Mouse (Mus musculus) thymus, postnatal 0 days (tissue): ENCODE measurements around the gene Gpr55. TPM values are rescaled to one million over a fixed set of nuclear protein-coding genes. Genes with fewer than 3 reads are reported as not detected.
A peak's percentile ranks its signal among the peaks of the same experiment; 100 is the strongest.

Source experiments
- DNase-seq: peaks from one replicate; pipeline ENCODE4 v3.0.0-alpha.2; 2015; ENCODE audit warnings: low spot score
- polyA plus RNA-seq: library from polyadenylated mRNA; unstranded; fragments of >200 nt; fragmentation: Nextera tagmentation; extraction: Ambion mirVana; gene quantifications from 2 replicates; pipeline ENCODE4 v1.2.1, GENCODE M21; 2015

Gene Gpr55
- polyA plus RNA-seq, 1 experiment from 2014 or later: 0.39 TPM

DNA sequence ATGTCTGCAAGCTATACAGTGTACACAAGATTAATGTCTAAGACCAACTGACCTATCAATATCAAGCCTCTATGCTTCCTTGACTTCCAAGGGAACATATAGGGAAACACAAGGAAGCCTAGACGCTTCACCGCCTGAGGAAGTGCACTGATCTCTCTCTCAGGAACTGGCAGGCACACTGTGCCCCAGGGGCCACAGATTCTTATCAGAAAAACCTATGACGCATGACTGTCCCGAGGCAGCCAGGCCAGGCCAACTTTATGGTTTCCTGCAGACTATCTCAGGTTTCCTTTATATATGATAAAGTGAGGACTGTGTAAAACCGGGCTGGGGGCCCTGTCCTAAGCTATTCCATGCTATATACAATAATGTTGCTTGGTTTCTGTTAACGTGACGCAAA lies 41.2 kb downstream of the Gpr55 start:
- no peak for DNase-seq

DNA sequence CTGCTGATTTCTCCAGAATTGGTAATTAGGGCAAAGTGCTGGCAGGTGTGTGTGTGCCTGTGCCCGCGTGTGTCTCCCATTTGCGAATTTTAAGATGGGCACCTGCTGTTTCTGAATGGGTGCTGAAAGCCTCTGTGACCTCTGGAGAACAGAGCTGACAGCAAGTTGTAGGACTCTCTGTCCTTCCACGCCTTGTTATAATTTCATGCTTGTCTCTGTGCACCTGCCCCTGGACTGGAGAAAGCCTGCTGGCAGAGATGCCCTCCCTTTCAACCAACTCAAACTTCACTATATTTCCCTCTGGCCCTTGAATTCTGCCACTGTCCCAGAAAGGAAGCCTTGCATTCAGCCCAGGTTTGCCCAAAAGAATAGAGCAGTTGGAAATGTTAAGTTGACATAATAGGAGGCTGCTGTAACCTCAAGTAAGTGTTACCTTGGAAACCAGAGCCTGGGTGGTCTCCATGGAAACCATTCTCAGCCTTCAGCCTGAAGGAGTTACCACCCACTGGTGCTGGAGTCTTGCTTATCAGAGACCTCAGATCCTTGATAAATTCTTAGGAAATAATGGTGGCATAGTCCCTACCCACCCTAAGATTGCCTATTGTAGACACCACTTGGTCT lies 43.9 kb downstream of the Gpr55 start:
- no peak for DNase-seq

DNA sequence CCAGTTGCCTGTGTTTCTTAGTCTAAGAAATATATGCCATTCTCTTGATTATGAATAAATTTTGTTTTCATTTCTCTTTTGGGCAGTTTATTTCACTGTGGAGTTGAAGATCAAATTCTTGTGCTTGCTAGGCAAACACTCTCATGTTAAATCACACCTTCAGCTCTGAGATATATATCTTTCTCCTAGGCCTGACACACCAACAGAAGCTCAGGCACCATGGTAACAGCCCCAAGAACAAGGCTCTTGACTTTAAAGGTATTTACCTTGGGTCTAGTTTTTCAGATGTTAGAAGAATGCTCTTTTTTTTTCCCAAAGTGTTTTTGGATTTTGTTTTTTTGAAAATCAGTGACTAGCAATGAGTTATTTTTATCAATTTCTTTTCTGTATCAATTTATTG lies 44.9 kb downstream of the Gpr55 start:
- DNase-seq: no peak

DNA sequence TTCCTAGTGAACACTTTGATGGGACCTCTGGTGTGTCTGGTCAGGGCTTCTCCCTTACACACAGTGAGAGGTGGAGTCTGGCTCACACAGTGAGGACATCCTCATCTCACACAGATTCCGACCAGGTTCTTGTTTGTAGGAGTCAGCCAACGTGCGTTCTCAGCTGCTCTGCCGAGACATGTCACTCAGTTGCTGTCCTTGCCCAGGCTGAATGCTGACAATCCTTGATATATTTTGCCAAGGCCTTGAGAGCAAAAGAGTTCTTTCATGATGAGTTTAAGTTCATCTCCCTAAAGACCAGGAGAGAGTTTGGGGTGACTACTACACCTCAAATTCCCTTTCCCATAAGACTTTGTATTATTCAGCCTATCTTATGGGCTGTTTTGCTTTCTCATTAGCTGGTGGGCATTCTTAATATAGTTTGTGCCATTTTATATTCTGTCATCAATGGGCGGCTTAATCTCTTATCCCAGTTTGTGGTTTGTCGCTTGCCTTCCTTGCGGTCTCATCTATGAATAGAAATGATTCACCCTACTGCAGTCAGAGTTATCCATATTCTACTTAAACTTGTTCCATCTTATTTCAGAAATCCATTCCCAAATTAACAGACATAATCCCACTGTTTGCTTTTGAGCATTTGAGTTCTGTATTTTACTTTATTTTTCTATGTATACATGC lies 47.6 kb downstream of the Gpr55 start:
- DNase-seq: no peak

DNA sequence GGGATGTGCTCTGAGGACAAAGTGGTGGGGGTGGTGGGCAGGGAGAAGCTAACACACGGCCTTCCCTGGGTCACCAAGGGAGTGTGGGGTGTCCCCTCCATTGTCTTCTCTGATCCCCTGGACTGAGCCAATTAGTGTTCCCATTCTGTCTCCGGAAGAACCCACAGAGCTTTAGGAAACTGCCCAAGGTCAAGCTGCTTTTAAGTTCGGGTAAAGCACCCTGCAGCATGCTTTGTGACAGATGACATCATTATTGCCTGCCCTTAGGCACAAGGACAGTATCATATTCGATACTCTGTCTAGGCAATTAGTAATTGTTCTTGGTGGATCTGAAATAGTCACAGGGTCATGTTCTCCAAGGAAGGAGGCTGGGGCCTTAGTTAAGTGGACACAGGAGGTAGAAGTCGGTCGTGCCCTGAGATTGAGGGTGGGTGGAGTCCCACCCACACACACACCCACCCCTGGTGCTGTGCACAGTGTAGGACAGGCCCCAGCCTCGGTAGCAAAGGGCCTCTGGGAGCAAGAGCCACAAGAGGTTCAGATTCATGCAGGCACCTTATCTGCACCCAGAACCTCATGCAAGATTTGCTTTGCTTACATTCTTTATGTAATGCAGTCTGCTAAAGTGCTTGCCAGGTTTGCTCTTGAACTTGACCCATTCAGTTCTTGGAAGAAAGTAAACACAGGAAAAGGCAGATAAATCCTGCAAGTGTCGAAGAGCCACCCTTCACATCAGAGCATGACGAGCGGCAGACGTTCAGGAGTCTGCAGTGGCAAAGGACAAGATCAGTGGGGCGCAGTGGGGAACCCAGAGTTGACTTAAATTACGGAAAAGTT lies 51.8 kb downstream of the Gpr55 start:
- no peak for DNase-seq

DNA sequence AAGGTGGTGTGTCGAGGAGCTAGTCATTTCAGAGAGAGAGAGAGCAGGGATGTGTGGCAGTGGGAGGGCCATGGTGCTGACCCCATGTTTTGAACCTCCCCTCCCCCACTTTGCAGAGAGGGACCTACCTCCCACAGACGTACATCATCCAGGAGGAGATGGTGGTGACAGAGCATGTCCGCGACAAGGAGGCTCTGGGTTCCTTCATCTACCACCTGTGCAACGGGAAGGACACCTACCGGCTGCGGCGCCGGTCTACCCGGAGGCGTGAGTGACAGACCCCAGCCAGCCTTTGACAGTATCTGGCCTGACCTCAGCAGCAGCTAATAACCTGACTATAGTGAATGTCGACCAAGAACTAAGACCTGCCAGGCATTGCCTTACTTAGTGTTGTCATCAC lies 53.9 kb downstream of the Gpr55 start:
- no peak for DNase-seq

DNA sequence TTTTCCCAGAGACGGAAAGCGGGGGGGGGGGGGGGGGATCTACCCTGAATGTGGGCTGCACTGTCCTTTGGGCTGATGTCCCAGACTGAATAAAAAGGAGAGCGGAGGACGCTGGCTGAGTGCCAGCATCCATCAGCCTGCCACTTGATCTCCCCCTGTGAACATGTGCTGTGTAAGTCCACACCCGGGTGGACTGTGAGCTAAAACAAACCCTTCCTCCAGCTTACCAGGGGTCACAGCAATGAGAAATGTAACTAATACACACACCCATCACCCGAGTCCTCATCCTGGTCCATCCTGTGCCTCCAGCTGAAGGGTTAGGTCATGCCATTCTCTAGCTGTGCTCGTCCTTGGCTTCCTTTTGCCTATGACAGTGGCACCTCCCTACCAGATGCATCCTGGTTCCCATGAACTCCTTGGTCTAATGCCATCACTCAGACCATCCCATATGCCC lies 58.7 kb downstream of the Gpr55 start:
- DNase-seq: no peak

DNA sequence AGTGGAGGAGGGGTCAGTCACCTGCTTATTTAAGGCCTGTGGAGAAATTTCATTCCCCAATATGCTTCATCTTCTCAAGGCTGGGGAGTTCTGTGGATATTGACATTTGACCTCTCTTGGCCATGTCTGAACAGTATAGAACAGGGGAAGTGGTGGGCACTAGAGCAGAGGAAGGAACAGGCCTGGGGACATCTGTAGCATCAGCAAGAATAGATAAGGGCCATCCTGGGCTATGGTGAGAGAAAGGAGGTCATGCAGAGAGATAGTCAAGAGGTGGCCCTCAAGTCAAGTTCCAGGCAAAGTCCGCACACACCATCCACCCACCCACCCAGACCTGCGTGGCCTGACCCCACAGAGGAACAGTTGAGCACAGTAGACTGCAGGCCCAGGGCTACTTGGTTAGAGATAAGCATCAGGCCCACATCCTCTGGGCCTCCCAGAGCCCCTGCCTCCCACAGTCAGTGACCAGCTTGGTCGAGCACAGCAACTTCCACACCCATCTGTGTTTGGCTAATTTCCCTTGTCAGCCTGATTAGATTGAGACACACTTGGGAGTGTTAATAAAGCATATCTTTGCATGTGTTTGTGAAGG lies 59.2 kb downstream of the Gpr55 start:
- DNase-seq: no peak

DNA sequence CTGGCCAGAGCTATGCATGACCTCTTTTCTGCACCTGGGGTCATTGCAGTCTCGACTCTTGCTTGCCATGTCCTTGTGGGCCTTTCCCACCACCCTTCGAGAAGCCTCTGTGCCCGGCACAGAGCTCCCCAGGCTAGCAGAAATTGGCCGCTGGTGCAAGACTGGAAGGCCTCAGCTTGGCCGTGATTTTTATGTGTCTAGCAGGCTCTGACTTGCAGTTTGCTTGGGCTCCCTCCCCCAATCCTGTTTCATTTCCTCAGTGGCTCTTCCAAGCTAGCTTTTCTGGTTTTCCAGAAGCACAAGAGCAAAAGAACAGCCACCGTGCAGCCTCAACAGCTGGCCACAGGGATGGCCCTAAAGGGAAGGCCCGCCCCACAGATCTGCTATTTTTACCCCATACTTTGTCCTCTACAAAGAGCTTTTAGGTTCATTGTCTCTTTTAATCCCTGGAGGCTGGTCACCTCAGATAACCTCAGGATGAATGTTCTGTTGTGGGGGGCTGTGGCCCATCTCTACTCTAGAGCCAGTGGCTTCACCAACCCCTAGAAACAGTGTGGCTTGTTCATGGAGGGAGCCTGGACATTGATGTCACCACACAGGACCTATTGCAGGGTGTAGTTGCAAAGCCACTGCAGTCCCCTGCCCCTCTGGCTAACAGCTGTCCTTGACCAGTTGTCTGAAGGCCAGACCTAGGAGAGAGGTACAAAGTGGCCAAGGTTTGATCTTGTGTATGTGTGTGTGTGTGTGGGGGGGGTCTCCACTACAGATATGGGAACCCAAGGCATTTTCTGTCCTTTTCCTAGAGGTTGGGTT lies 60.1 kb downstream of the Gpr55 start:
- no peak for DNase-seq

DNA sequence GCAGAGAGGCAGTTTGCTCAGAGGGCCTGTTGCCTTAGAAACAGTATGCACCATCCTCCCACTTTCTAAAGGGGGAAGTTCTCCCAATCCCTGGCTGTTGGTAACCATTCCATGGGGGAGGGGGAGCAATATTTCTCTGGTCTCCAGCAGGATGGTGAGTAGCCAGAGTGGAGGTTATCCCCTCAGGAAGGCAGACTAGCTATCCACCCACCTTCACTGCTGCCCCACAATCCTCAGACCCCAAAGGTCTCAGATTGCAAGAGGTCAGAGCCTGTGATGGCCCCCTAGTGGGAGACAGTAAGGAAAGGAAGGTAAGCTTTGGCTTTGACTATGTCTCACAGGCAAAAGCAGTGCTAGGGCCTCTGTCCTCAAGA lies 61.4 kb downstream of the Gpr55 start:
- no peak for DNase-seq

DNA sequence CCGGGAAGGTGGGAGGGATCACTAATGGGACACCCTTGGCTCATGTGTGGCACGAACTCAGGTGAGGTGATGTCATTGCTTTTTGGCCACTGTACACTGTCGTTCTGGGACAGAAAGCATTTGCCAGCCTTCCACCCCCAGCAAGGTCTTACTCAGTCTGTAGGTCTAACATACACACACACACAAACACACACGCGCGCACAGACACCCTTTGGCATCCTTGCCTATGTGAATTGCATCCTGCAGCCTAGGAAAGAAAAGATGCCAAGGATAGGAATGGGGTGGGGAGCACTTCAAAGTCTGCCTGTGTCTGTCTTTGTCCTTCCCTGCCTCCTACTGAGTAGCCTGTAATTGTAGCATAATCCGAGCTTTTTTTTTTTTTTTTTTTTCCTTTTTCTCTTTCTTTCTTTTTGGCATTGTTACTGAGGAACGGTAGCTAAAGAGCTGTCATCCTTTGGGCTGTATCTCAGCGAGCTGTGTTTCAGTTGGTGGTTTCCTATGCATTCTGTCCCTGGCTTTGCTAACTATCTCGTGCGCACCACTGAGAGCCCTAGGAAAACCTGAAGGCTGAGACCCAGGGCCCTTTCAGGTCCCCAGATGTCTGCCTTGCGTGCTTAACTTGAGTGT lies 61.9 kb downstream of the Gpr55 start:
- no peak for DNase-seq

DNA sequence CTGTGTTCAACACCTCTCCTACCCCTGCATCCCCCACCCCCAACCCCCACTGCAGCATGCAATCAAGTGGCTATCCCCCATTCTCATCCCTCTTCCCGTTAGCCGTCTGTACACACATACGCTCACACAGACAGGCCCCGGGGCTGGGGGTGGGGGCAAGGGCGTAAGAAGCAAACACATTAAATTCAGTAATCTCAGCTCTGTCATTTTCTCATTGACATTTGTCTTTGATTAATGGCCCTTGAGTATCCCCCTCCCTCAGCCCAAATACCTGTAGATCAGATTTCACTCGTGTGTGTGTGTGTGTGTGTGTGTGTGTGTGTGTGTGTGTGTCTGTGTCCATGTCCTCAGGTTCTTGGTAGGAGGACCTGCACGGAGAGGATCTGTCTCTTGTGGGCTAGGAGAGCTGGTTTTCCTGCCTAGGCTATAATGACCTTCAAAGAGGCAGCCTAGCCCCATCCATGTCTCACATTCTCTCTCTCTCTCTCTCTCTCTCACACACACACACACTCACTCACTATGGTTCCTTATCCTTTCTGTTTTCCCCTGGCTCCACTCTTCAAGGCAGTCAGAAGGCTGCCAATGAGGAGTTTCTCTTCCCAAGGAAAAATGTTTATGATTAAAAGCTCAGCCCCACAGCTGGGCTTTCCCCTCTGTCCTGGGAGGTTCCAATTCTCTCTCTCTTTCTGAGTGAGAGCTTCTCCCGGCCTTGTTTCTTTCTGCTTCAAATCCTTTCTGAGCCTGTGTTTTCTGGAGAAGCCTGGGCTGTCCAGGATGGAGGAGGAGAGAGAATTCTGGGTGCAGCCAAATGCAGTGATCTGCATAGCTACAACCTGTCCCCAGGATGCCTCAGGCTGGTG lies 62.7 kb downstream of the Gpr55 start:
- no peak for DNase-seq

DNA sequence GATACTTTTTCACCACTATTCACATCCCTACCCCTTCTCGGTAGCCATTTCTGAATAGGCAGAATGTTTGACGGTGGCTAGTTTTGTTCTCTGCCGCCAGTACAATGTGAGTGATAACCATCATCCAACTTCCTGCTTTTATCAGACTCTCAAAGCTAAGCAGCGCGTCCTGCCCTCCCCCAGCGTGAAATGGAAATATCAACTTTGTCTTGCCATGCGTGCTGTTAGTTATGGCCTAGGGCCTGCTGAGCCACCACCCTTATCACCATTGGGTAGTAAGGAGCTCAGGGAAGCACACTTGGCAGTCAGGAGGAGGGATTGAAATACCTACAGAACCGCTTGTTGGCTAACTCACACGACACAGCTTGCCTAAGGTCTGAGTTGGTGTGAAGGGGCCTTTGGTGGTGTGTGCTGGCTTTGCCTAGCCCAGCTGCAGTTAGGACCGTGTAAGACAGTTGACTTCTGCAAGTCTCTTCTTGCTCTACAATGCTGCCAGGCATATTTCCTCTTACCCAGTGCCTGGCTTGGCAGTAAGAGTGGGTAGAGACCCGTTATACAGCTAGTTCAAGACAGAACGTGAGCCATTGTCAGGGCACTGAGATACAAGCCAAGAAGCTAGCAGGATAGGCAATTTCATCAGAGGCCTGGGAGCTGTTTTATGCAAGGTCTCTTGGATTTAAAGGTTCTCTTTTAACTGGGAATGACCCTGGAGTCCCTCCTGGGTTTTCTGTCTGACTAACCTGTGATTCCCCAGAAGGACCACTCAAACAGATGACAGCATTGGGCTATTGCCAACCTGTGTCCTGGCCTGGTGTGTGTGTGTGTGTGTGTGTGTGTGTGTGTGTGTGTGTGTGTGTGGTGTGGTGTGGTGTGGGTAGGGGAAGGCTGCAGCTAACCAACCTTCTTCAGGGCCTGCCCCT lies 63.8 kb downstream of the Gpr55 start:
- peak; percentile 46 for DNase-seq

DNA sequence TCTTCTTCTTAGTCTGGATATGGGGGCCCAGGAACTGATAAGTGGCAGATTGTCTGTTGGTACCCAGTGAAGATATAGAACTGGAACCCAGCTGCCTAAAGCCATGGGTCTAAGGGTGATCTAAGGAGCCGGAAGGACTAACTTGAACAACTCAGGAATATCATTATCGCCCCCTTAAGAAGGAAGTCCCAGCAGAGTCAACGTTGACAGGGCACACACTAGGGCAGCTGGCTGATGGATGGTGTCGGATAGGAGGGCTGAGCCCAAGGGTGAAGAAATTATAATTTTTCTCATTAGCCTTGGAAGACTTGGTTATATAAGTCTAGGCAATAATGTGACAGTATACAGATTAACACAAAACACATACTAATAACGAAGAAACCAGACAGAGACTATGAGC lies 64.7 kb downstream of the Gpr55 start:
- no peak for DNase-seq

DNA sequence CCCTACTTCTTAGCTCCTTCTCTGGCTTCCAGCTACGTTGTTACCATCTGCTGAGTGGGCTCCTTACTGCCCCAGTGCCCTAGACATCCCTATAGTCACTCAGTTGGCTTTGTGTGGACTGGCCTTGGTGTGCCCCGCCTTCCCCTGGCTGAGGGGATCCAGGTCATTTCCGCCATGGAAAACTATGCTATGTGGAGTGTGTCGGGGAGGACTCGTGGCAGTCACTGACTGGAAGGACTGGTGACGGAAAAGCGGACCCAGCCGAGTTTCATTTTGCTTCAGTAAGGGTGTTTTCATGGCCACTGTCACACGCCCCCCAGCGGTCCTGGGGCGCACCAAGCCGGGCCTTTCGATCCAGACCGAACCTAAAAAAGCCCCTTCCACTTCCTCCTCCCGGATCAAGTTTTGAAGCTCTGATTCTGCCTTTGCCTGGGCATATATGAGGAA lies 65.4 kb downstream of the Gpr55 start:
- peak; percentile 67 for DNase-seq

DNA sequence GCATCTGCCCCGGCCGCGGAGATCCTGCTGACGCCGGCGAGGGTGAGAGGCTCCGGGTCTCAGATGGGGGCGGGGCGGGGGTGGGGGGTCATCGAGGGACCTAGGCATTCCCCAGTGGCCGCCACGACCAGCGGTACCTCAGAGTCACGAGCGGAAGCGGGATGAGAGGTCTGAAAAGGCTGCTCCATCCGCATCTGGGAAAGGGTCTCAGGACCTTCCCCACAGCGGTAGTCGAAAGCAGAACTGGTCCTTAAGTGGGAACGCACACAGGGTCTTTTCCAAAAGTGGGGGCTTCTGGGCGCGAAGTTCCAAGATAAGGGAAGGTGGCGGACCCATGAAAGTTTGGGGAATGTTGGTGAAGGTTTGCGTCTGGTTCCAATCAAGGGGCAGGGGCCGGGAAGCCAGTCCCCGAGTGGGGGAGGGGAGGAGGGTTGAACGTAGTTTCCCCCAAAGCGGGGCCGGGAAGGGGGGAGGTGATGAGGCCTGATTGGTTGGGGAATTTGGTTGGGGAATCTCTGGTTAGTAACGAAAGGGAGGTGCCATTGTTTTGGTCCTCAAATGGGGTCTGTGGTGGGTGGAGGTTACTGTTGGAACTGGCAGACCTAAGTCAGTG lies 66.0 kb downstream of the Gpr55 start:
- peak; percentile 46 for DNase-seq

DNA sequence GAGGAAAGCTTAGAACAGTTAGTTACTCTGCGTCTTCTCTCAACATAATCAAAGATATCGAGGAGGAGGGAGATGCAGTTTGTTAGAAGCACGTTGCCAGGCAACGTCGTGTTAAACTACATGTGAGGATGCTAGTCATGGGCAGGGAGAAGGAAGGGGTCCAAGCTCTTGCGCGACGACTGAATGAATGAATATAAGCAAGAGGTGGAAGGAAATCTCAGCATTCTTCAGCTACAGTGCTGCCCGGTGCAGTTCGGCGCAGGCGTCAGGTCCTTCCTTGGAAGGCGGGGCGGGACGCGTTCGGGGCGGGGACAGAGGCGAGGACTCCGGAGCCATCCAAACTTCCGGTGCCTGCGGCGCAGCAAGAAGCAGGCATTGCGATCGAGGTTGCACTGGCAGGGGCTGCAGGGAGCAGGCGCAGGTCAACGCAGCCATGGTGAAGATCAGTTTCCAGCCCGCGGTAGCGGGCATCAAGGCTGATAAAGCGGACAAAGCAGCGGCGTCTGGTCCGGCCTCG lies 66.5 kb downstream of the Gpr55 start, which contains the start of gene Itm2c:
Gene Itm2c, plus strand, starts transcription at position 51 of the 517 bp plus-strand sequence.
- peak; percentile 80 for DNase-seq
